Mouse (Mus musculus): ENCODE measurements at regions not wholly inside any gene's neighbourhood (a gene's known extent, or its start where the extent isn't known, plus 50 kb on each side); places are given as distances from the start of the nearest gene placed in this dataset.

GRCm38 (mm10) chr2:115339034-115339433 lies 242.5 kb upstream of the BC052040 start:
- TF ChIP-seq CTCF (IDR thresholded peaks at IDR 0.05; ENCODE audit: low read depth, low read length) (no peak), POLR2A (IDR thresholded peaks at IDR 0.05; ENCODE audit: borderline replicate concordance, low read depth, low read length) (no peak)
